Mouse (Mus musculus): Measurements from ENCODE around the gene Mlh3. TPM values are rescaled to one million over a fixed set of nuclear protein-coding genes. Genes with fewer than 3 reads are reported as not detected.

Mlh3 gene
- polyA plus RNA-seq, 1 experiment, result 12.7 TPM

- H3K4me3 ChIP-seq (ENCODE audit: insufficient read depth, low read length), result no peak overlapping the region
- H3K27ac ChIP-seq (ENCODE audit: insufficient read depth, low read length), result no peak overlapping the region
- H3K4me1 ChIP-seq (ENCODE audit: control insufficient read depth, insufficient read depth, low read length), result no peaks in the 10 kb centered on the region
- TF ChIP-seq POLR2A (IDR thresholded peaks at IDR 0.05; ENCODE audit: extremely low read depth, insufficient read depth, low read length), result no peak
- no peak for TF ChIP-seq CTCF (IDR thresholded peaks at IDR 0.05; ENCODE audit: extremely low read depth, insufficient read depth, low read length)
These were observed 14.2 kb downstream of the Mlh3 start for GRCm38 (mm10) chr12:85256074-85256751.

GRCm38 (mm10) chr12:85252083-85252482, 18.3 kb downstream of the Mlh3 start:
- no peaks in the 10 kb centered on the region for H3K4me1 ChIP-seq (ENCODE audit: control insufficient read depth, insufficient read depth, low read length)
- TF ChIP-seq CTCF (IDR thresholded peaks at IDR 0.05; ENCODE audit: extremely low read depth, insufficient read depth, low read length), result no peak
- TF ChIP-seq POLR2A (IDR thresholded peaks at IDR 0.05; ENCODE audit: extremely low read depth, insufficient read depth, low read length), result no peak
- H3K4me3 ChIP-seq (ENCODE audit: insufficient read depth, low read length), result no peak overlapping the region
- H3K27ac ChIP-seq (ENCODE audit: insufficient read depth, low read length), result no peak overlapping the region

- no peak overlapping the region for H3K27ac ChIP-seq (ENCODE audit: insufficient read depth, low read length)
- no peaks in the 10 kb centered on the region for H3K4me1 ChIP-seq (ENCODE audit: control insufficient read depth, insufficient read depth, low read length)
- no peak for TF ChIP-seq POLR2A (IDR thresholded peaks at IDR 0.05; ENCODE audit: extremely low read depth, insufficient read depth, low read length)
- H3K4me3 ChIP-seq (ENCODE audit: insufficient read depth, low read length), result no peak overlapping the region
These were observed 32.8 kb downstream of the Mlh3 start for GRCm38 (mm10) chr12:85237553-85237952.

GRCm38 (mm10) chr12:85233376-85234358, 36.7 kb downstream of the Mlh3 start:
- no peak for TF ChIP-seq CTCF (IDR thresholded peaks at IDR 0.05; ENCODE audit: extremely low read depth, insufficient read depth, low read length)
- no peak for TF ChIP-seq POLR2A (IDR thresholded peaks at IDR 0.05; ENCODE audit: extremely low read depth, insufficient read depth, low read length)
- Histone ChIP-seq H3K4me3 (ENCODE audit: insufficient read depth, low read length) (no peak overlapping the region), H3K27ac (ENCODE audit: insufficient read depth, low read length) (0 out of 2 replicates have a peak overlapping the region, but pooled peaks have one; percentile 16), H3K4me1 (ENCODE audit: control insufficient read depth, insufficient read depth, low read length) (no peaks in the 10 kb centered on the region)

- TF ChIP-seq POLR2A (IDR thresholded peaks at IDR 0.05; ENCODE audit: extremely low read depth, insufficient read depth, low read length), result no peak
- no peak for TF ChIP-seq CTCF (IDR thresholded peaks at IDR 0.05; ENCODE audit: extremely low read depth, insufficient read depth, low read length)
- Histone ChIP-seq H3K4me3 (ENCODE audit: insufficient read depth, low read length) (no peak overlapping the region), H3K27ac (ENCODE audit: insufficient read depth, low read length) (no peak overlapping the region), H3K4me1 (ENCODE audit: control insufficient read depth, insufficient read depth, low read length) (peaks cover 5% of the 10 kb centered on the region)
These were observed 42.4 kb downstream of the Mlh3 start for GRCm38 (mm10) chr12:85227876-85228599.

- H3K4me3 ChIP-seq (ENCODE audit: insufficient read depth, low read length), result no peak overlapping the region
- H3K27ac ChIP-seq (ENCODE audit: insufficient read depth, low read length), result no peak overlapping the region
- H3K4me1 ChIP-seq (ENCODE audit: control insufficient read depth, insufficient read depth, low read length), result peaks cover 5% of the 10 kb centered on the region
- TF ChIP-seq POLR2A (IDR thresholded peaks at IDR 0.05; ENCODE audit: extremely low read depth, insufficient read depth, low read length), result no peak
- no peak for TF ChIP-seq CTCF (IDR thresholded peaks at IDR 0.05; ENCODE audit: extremely low read depth, insufficient read depth, low read length)
These were observed 43.2 kb downstream of the Mlh3 start for GRCm38 (mm10) chr12:85227227-85227626.

- H3K27ac ChIP-seq (ENCODE audit: insufficient read depth, low read length), result no peak overlapping the region
- peaks cover 2% of the 10 kb centered on the region; the same call in 1 of the 2 replicates for H3K4me1 ChIP-seq (ENCODE audit: control insufficient read depth, insufficient read depth, low read length)
- TF ChIP-seq POLR2A (IDR thresholded peaks at IDR 0.05; ENCODE audit: extremely low read depth, insufficient read depth, low read length) (no peak), CTCF (IDR thresholded peaks at IDR 0.05; ENCODE audit: extremely low read depth, insufficient read depth, low read length) (no peak)
- H3K4me3 ChIP-seq (ENCODE audit: insufficient read depth, low read length), result peak overlapping the region; percentile 84
These were observed 50.5 kb downstream of the Mlh3 start for GRCm38 (mm10) chr12:85219905-85220290.

- Histone ChIP-seq H3K4me3 (ENCODE audit: insufficient read depth, low read length) (peak within 1 kb of the TSS; percentile 84), H3K27ac (ENCODE audit: insufficient read depth, low read length) (no peak within 1 kb of the TSS), H3K4me1 (ENCODE audit: control insufficient read depth, insufficient read depth, low read length) (peaks cover 2% of the 10 kb centered on the region; the same call in 1 of the 2 replicates)
- TF ChIP-seq CTCF (IDR thresholded peaks at IDR 0.05; ENCODE audit: extremely low read depth, insufficient read depth, low read length) (no peak), POLR2A (IDR thresholded peaks at IDR 0.05; ENCODE audit: extremely low read depth, insufficient read depth, low read length) (peak; percentile 22; the same call in 1 of the 2 replicates)
These were observed 51.0 kb downstream of the Mlh3 start, which contains the start of gene Eif2b2 for GRCm38 (mm10) chr12:85219236-85219904. TSS of gene Eif2b2 (plus strand) at chr12:85219481.
